Mouse (Mus musculus): ENCODE measurements at regions not wholly inside any gene's neighbourhood (a gene's known extent, or its start where the extent isn't known, plus 50 kb on each side); places are given as distances from the start of the nearest gene placed in this dataset.

GRCm38 (mm10) chr15:41970877-41971276 is 1836.7 kb downstream of the 9330182O14Rik start:
- Histone ChIP-seq H3K36me3 (ENCODE audit: control insufficient read depth, insufficient read depth, low read length) (no peaks in the 10 kb centered on the region), H3K4me1 (ENCODE audit: control insufficient read depth, insufficient read depth, low read length) (no peaks in the 10 kb centered on the region), H3K4me3 (ENCODE audit: control insufficient read depth, low read depth, low read length) (no peak overlapping the region), H3K27ac (ENCODE audit: control insufficient read depth, insufficient read depth, low read depth, low read length) (no peak overlapping the region), H3K27me3 (ENCODE audit: control insufficient read depth, insufficient read depth, low read length) (no peaks in the 10 kb centered on the region)
- TF ChIP-seq CTCF (IDR thresholded peaks at IDR 0.05; ENCODE audit: control insufficient read depth, insufficient read depth, insufficient replicate concordance, low read depth, low read length): no peak
- TF ChIP-seq POLR2A (IDR thresholded peaks at IDR 0.05; ENCODE audit: control insufficient read depth, low read depth, low read length): no peak

- Histone ChIP-seq H3K36me3 (ENCODE audit: control insufficient read depth, insufficient read depth, low read length) (no peaks in the 10 kb centered on the region), H3K27me3 (ENCODE audit: control insufficient read depth, insufficient read depth, low read length) (no peaks in the 10 kb centered on the region), H3K4me3 (ENCODE audit: control insufficient read depth, low read depth, low read length) (no peak overlapping the region), H3K27ac (ENCODE audit: control insufficient read depth, insufficient read depth, low read depth, low read length) (no peak overlapping the region), H3K4me1 (ENCODE audit: control insufficient read depth, insufficient read depth, low read length) (no peaks in the 10 kb centered on the region)
- TF ChIP-seq CTCF (IDR thresholded peaks at IDR 0.05; ENCODE audit: control insufficient read depth, insufficient read depth, insufficient replicate concordance, low read depth, low read length) (peak; percentile 91), POLR2A (IDR thresholded peaks at IDR 0.05; ENCODE audit: control insufficient read depth, low read depth, low read length) (no peak)
Observed at GRCm38 (mm10) chr15:41973263-41973662, 1839.1 kb downstream of the 9330182O14Rik start.

GRCm38 (mm10) chr15:41977196-41977595 is 1843.0 kb downstream of the 9330182O14Rik start:
- no peak for TF ChIP-seq CTCF (IDR thresholded peaks at IDR 0.05; ENCODE audit: control insufficient read depth, insufficient read depth, insufficient replicate concordance, low read depth, low read length)
- TF ChIP-seq POLR2A (IDR thresholded peaks at IDR 0.05; ENCODE audit: control insufficient read depth, low read depth, low read length): no peak
- Histone ChIP-seq H3K36me3 (ENCODE audit: control insufficient read depth, insufficient read depth, low read length) (no peaks in the 10 kb centered on the region), H3K27me3 (ENCODE audit: control insufficient read depth, insufficient read depth, low read length) (no peaks in the 10 kb centered on the region), H3K4me3 (ENCODE audit: control insufficient read depth, low read depth, low read length) (no peak overlapping the region), H3K27ac (ENCODE audit: control insufficient read depth, insufficient read depth, low read depth, low read length) (no peak overlapping the region), H3K4me1 (ENCODE audit: control insufficient read depth, insufficient read depth, low read length) (no peaks in the 10 kb centered on the region)

GRCm38 (mm10) chr15:41977649-41978231 is 1843.6 kb downstream of the 9330182O14Rik start:
- Histone ChIP-seq H3K27ac (ENCODE audit: control insufficient read depth, insufficient read depth, low read depth, low read length) (no peak overlapping the region), H3K27me3 (ENCODE audit: control insufficient read depth, insufficient read depth, low read length) (no peaks in the 10 kb centered on the region), H3K4me1 (ENCODE audit: control insufficient read depth, insufficient read depth, low read length) (no peaks in the 10 kb centered on the region), H3K4me3 (ENCODE audit: control insufficient read depth, low read depth, low read length) (no peak overlapping the region), H3K36me3 (ENCODE audit: control insufficient read depth, insufficient read depth, low read length) (no peaks in the 10 kb centered on the region)
- TF ChIP-seq POLR2A (IDR thresholded peaks at IDR 0.05; ENCODE audit: control insufficient read depth, low read depth, low read length) (no peak), CTCF (IDR thresholded peaks at IDR 0.05; ENCODE audit: control insufficient read depth, insufficient read depth, insufficient replicate concordance, low read depth, low read length) (no peak)

- H3K4me3 ChIP-seq (ENCODE audit: control insufficient read depth, low read depth, low read length): no peak overlapping the region
- no peak overlapping the region for H3K27ac ChIP-seq (ENCODE audit: control insufficient read depth, insufficient read depth, low read depth, low read length)
- TF ChIP-seq CTCF (IDR thresholded peaks at IDR 0.05; ENCODE audit: control insufficient read depth, insufficient read depth, insufficient replicate concordance, low read depth, low read length): no peak
- no peaks in the 10 kb centered on the region for H3K36me3 ChIP-seq (ENCODE audit: control insufficient read depth, insufficient read depth, low read length)
- no peaks in the 10 kb centered on the region for H3K27me3 ChIP-seq (ENCODE audit: control insufficient read depth, insufficient read depth, low read length)
- no peaks in the 10 kb centered on the region for H3K4me1 ChIP-seq (ENCODE audit: control insufficient read depth, insufficient read depth, low read length)
Observed at GRCm38 (mm10) chr15:41983261-41983660, 1849.1 kb downstream of the 9330182O14Rik start.

- no peak for TF ChIP-seq CTCF (IDR thresholded peaks at IDR 0.05; ENCODE audit: control insufficient read depth, insufficient read depth, insufficient replicate concordance, low read depth, low read length)
- TF ChIP-seq POLR2A (IDR thresholded peaks at IDR 0.05; ENCODE audit: control insufficient read depth, low read depth, low read length): no peak
- Histone ChIP-seq H3K36me3 (ENCODE audit: control insufficient read depth, insufficient read depth, low read length) (no peaks in the 10 kb centered on the region), H3K27me3 (ENCODE audit: control insufficient read depth, insufficient read depth, low read length) (no peaks in the 10 kb centered on the region), H3K27ac (ENCODE audit: control insufficient read depth, insufficient read depth, low read depth, low read length) (no peak overlapping the region), H3K4me1 (ENCODE audit: control insufficient read depth, insufficient read depth, low read length) (no peaks in the 10 kb centered on the region), H3K4me3 (ENCODE audit: control insufficient read depth, low read depth, low read length) (no peak overlapping the region)
Observed at GRCm38 (mm10) chr15:41984267-41984666, 1850.1 kb downstream of the 9330182O14Rik start.

- no peaks in the 10 kb centered on the region for H3K4me1 ChIP-seq (ENCODE audit: control insufficient read depth, insufficient read depth, low read length)
- H3K36me3 ChIP-seq (ENCODE audit: control insufficient read depth, insufficient read depth, low read length): no peaks in the 10 kb centered on the region
- no peaks in the 10 kb centered on the region for H3K27me3 ChIP-seq (ENCODE audit: control insufficient read depth, insufficient read depth, low read length)
- no peak overlapping the region for H3K4me3 ChIP-seq (ENCODE audit: control insufficient read depth, low read depth, low read length)
- H3K27ac ChIP-seq (ENCODE audit: control insufficient read depth, insufficient read depth, low read depth, low read length): no peak overlapping the region
- TF ChIP-seq CTCF (IDR thresholded peaks at IDR 0.05; ENCODE audit: control insufficient read depth, insufficient read depth, insufficient replicate concordance, low read depth, low read length) (no peak), POLR2A (IDR thresholded peaks at IDR 0.05; ENCODE audit: control insufficient read depth, low read depth, low read length) (no peak)
Observed at GRCm38 (mm10) chr15:41986264-41986663, 1852.1 kb downstream of the 9330182O14Rik start.

- Histone ChIP-seq H3K36me3 (ENCODE audit: control insufficient read depth, insufficient read depth, low read length) (no peaks in the 10 kb centered on the region), H3K4me3 (ENCODE audit: control insufficient read depth, low read depth, low read length) (no peak overlapping the region), H3K27me3 (ENCODE audit: control insufficient read depth, insufficient read depth, low read length) (no peaks in the 10 kb centered on the region), H3K4me1 (ENCODE audit: control insufficient read depth, insufficient read depth, low read length) (no peaks in the 10 kb centered on the region), H3K27ac (ENCODE audit: control insufficient read depth, insufficient read depth, low read depth, low read length) (no peak overlapping the region)
- TF ChIP-seq POLR2A (IDR thresholded peaks at IDR 0.05; ENCODE audit: control insufficient read depth, low read depth, low read length) (no peak), CTCF (IDR thresholded peaks at IDR 0.05; ENCODE audit: control insufficient read depth, insufficient read depth, insufficient replicate concordance, low read depth, low read length) (no peak)
Observed at GRCm38 (mm10) chr15:41989065-41989464, 1854.9 kb downstream of the 9330182O14Rik start.
